Mouse (Mus musculus) MEL (cell line): ENCODE measurements around the gene Lgi4. TPM values are rescaled to one million over a fixed set of nuclear protein-coding genes. Genes with fewer than 3 reads are reported as not detected.

Experiments used
- DNase-seq: peaks from one replicate; pipeline ENCODE4 v3.0.0; 2011; ENCODE audit warnings: low read depth, low spot score
- H3K27ac ChIP-seq: 2 replicates; pipeline ENCODE4 v1.5.1; 2012; ENCODE audit warnings: low read depth, mild to moderate bottlenecking, control low read depth, low read length, moderate library complexity; ENCODE audit not compliant: control insufficient read depth
- H3K27me3 ChIP-seq, 2 experiments: fragments of 150-350 bp in 1 of 2; sonication (generic) in 1 of 2; 2 replicates each; pipeline ENCODE4 v1.6.1; 2012; ENCODE audit warnings: low read length in 2 of 2, mild to moderate bottlenecking in 2 of 2, improper control_type of control experiment in 1 of 2, moderate library complexity in 1 of 2; ENCODE audit not compliant: insufficient read depth in 2 of 2, control insufficient read depth in 1 of 2
- H3K36me3 ChIP-seq, 2 experiments: 2 replicates each; pipeline ENCODE4 v1.6.1; 2012 to 2014; ENCODE audit warnings: low read length in 2 of 2, improper control_type of control experiment in 1 of 2, inconsistent platforms in 1 of 2, mild to moderate bottlenecking in 1 of 2; ENCODE audit not compliant: insufficient read depth in 2 of 2, control insufficient read depth in 1 of 2
- H3K4me1 ChIP-seq, 2 experiments: fragments of 150-350 bp in 1 of 2; sonication (generic) in 1 of 2; 2 replicates each; pipeline ENCODE4 v1.6.1; 2012; ENCODE audit warnings: low read length in 2 of 2, improper control_type of control experiment in 1 of 2, mild to moderate bottlenecking in 1 of 2; ENCODE audit not compliant: insufficient read depth in 2 of 2, control insufficient read depth in 1 of 2
- H3K4me3 ChIP-seq, 2 experiments: fragments of 150-350 bp in 1 of 2; sonication (generic) in 1 of 2; 2 replicates each; pipeline ENCODE4 v1.5.1; 2012; ENCODE audit warnings: low read depth in 2 of 2, low read length in 2 of 2, mild to moderate bottlenecking in 2 of 2, moderate library complexity in 2 of 2, control low read depth in 1 of 2, improper control_type of control experiment in 1 of 2; ENCODE audit not compliant: control insufficient read depth in 1 of 2, insufficient read depth in 1 of 2
- H3K79me2 ChIP-seq: 2 replicates; pipeline ENCODE4 v1.6.1; 2012; ENCODE audit warnings: mild to moderate bottlenecking, low read length, moderate library complexity; ENCODE audit not compliant: control insufficient read depth, poor library complexity, insufficient read depth
- H3K9ac ChIP-seq: 2 replicates; pipeline ENCODE4 v1.6.1; 2012; ENCODE audit warnings: low read depth, mild to moderate bottlenecking, control low read depth, low read length, moderate library complexity; ENCODE audit not compliant: control insufficient read depth, poor library complexity, severe bottlenecking
- H3K9me3 ChIP-seq: fragments of 150-350 bp; sonication (generic); replicated peaks from 2 replicates; pipeline ENCODE4 v1.6.1; 2012; ENCODE audit warnings: mild to moderate bottlenecking, low read length, improper control_type of control experiment, moderate library complexity; ENCODE audit not compliant: insufficient read depth
- CTCF ChIP-seq, 3 experiments: IDR thresholded peaks in 2 of 3; conservative IDR thresholded peaks in 1 of 3; 2 replicates each; pipeline ENCODE4 v1.5.1; 2011 to 2012; ENCODE audit warnings: low read length in 3 of 3, low read depth in 2 of 3, mild to moderate bottlenecking in 2 of 3, improper control_type of control experiment in 1 of 3, inconsistent platforms in 1 of 3, mixed read lengths in 1 of 3, moderate library complexity in 1 of 3; ENCODE audit not compliant: control insufficient read depth in 1 of 3, insufficient read depth in 1 of 3, poor library complexity in 1 of 3, severe bottlenecking in 1 of 3
- ELF1 ChIP-seq: IDR thresholded peaks from 2 replicates; pipeline ENCODE4 v1.6.1; 2014; ENCODE audit warnings: low read depth, mild to moderate bottlenecking, inconsistent platforms, low read length, improper control_type of control experiment, moderate library complexity
- EP300 ChIP-seq, 2 experiments: IDR thresholded peaks; 2 replicates each; pipeline ENCODE4 v1.6.1; 2011; ENCODE audit warnings: improper control_type of control experiment in 2 of 2, low read length in 2 of 2, low read depth in 1 of 2, mild to moderate bottlenecking in 1 of 2
- GABPA ChIP-seq: IDR thresholded peaks from 2 replicates; pipeline ENCODE4 v1.6.1; 2012; ENCODE audit warnings: low read depth, mild to moderate bottlenecking, inconsistent platforms, low read length, improper control_type of control experiment, moderate library complexity
- GATA1 ChIP-seq: IDR thresholded peaks from 2 replicates; pipeline ENCODE4 v1.6.1; 2011; ENCODE audit warnings: low read depth, low read length, improper control_type of control experiment
- JUND ChIP-seq: IDR thresholded peaks from 2 replicates; pipeline ENCODE4 v1.6.1; 2011; ENCODE audit warnings: low read depth, mild to moderate bottlenecking, improper control_type of control experiment, low read length
- MAX ChIP-seq: IDR thresholded peaks from 2 replicates; pipeline ENCODE4 v1.6.1; 2011; ENCODE audit warnings: low read length, improper control_type of control experiment
- MEF2A ChIP-seq: IDR thresholded peaks from 2 replicates; pipeline ENCODE4 v1.6.1; 2014; ENCODE audit warnings: low read depth, mild to moderate bottlenecking, inconsistent platforms, low read length, improper control_type of control experiment; ENCODE audit not compliant: poor library complexity, insufficient replicate concordance, severe bottlenecking; ENCODE audit errors: extremely low read depth
- NELFE ChIP-seq: IDR thresholded peaks from 2 replicates; pipeline ENCODE4 v1.6.1; 2011; ENCODE audit warnings: low read depth, low read length, improper control_type of control experiment
- NRF1 ChIP-seq: IDR thresholded peaks from 2 replicates; pipeline ENCODE4 v1.6.1; 2014; ENCODE audit warnings: low read depth, mild to moderate bottlenecking, inconsistent platforms, low read length, improper control_type of control experiment, moderate library complexity; ENCODE audit not compliant: poor library complexity, insufficient read depth, severe bottlenecking
- RAD21 ChIP-seq: IDR thresholded peaks from 2 replicates; pipeline ENCODE4 v1.6.1; 2011; ENCODE audit warnings: mild to moderate bottlenecking, low read depth, low read length, improper control_type of control experiment
- TBP ChIP-seq: IDR thresholded peaks from 2 replicates; pipeline ENCODE4 v1.8.0; 2011; ENCODE audit warnings: low read depth, low read length, improper control_type of control experiment
- USF1 ChIP-seq: IDR thresholded peaks from 2 replicates; pipeline ENCODE4 v1.6.1; 2014; ENCODE audit warnings: low read depth, mild to moderate bottlenecking, inconsistent platforms, low read length, improper control_type of control experiment, moderate library complexity
- ZKSCAN1 ChIP-seq: IDR thresholded peaks from 2 replicates; pipeline ENCODE4 v1.6.1; 2012; ENCODE audit warnings: low read depth, mild to moderate bottlenecking, inconsistent platforms, low read length, improper control_type of control experiment, moderate library complexity
- ZMIZ1 ChIP-seq: IDR thresholded peaks from 2 replicates; pipeline ENCODE4 v1.6.1; 2012; ENCODE audit warnings: low read depth, mild to moderate bottlenecking, inconsistent platforms, low read length, improper control_type of control experiment, moderate library complexity
- ZNF384 ChIP-seq: IDR thresholded peaks from 2 replicates; pipeline ENCODE4 v1.6.1; 2012; ENCODE audit warnings: low read depth, mild to moderate bottlenecking, inconsistent platforms, low read length, improper control_type of control experiment
- polyA plus RNA-seq, 2 experiments: library from polyadenylated mRNA; stranded (reverse) in 1 of 2; unstranded in 1 of 2; fragments of >175 nt in 1 of 2; fragments of >200 nt in 1 of 2; gene quantifications; 2 replicates each; pipeline versions ENCODE4 v1.2.1 to v1.2.4; 2012; ENCODE audit warnings: low replicate concordance in 2 of 2, low read depth in 1 of 2; ENCODE audit not compliant: insufficient read length in 2 of 2, insufficient read depth in 1 of 2, missing spikeins in 1 of 2
- total RNA-seq: library from RNA; depleted of rRNA; stranded (reverse); fragments of 300-350 nt; gene quantifications from 2 replicates; pipeline ENCODE4 v1.2.3, GENCODE M21; 2012

Gene Lgi4
- total and polyA plus RNA-seq, 3 experiments, result not detected

- TF ChIP-seq EP300 (IDR thresholded peaks at IDR 0.05; ENCODE audit: low read depth in 1 of 2, low read length in 2 of 2) (no peak), USF1 (no peak)
- TF ChIP-seq, all 39 proteins: peak for 0
- Histone ChIP-seq H3K27me3 (no peaks in the 10 kb centered on the region; a peak in 1 of 4 replicates), H3K9ac (no peak overlapping the region), H3K4me3 (no peak overlapping the region), H3K79me2 (no peaks in the 10 kb centered on the region), H3K9me3 (no peaks in the 10 kb centered on the region), H3K36me3 (no peaks in the 10 kb centered on the region), H3K27ac (no peak overlapping the region), H3K4me1 (no peaks in the 10 kb centered on the region; a peak in 1 of 4 replicates)
- peak; percentile 19 for DNase-seq
Measured at GRCm38 (mm10) chr7:31052636-31053434, 6.3 kb upstream of the Lgi4 start.

DNA sequence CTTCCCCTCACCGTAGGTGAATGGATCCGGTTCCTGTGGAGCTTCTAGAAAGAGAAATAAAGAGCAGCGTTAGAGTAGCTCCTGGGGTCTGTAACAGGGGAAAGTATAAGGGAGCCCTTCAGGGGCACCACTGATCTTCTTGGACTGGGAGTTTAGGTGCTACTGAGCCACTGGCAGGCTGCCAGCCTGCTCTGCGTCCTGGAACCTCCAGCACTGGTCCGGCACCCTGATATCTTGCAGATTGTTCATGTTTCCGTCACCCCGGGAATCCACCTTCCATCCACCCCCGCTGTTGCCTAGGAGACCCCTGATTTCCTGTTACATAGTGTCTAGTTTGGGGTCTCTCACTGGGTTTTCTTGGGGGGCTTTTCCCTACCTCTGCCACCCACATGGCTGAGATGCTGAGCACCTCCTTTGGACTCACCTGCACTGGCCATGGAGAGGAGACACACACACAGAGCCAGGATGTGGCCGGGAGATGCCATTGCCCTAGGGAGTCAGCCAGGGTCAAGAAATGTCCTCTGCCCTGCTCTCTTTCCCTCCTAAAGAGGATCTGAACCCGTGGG is 5.2 kb upstream of the Lgi4 start:
- no peak overlapping the region for H3K4me3 ChIP-seq
- no peak for TF ChIP-seq TBP
- TF ChIP-seq ZKSCAN1, result no peak
- TF ChIP-seq GABPA, result no peak
- no peak for TF ChIP-seq NELFE
- no peak for TF ChIP-seq MAX
- no peak for TF ChIP-seq ELF1
- TF ChIP-seq ZMIZ1, result no peak
- TF ChIP-seq, all 39 proteins: peak for 0
- no peaks in the 10 kb centered on the region; a peak in 1 of 4 replicates for H3K4me1 ChIP-seq
- no peak for DNase-seq
- H3K9ac ChIP-seq, result no peak overlapping the region
- H3K36me3 ChIP-seq, result no peaks in the 10 kb centered on the region
- H3K27ac ChIP-seq, result no peak overlapping the region
- H3K9me3 ChIP-seq, result no peaks in the 10 kb centered on the region
- no peaks in the 10 kb centered on the region for H3K27me3 ChIP-seq
- H3K79me2 ChIP-seq, result no peaks in the 10 kb centered on the region

DNA sequence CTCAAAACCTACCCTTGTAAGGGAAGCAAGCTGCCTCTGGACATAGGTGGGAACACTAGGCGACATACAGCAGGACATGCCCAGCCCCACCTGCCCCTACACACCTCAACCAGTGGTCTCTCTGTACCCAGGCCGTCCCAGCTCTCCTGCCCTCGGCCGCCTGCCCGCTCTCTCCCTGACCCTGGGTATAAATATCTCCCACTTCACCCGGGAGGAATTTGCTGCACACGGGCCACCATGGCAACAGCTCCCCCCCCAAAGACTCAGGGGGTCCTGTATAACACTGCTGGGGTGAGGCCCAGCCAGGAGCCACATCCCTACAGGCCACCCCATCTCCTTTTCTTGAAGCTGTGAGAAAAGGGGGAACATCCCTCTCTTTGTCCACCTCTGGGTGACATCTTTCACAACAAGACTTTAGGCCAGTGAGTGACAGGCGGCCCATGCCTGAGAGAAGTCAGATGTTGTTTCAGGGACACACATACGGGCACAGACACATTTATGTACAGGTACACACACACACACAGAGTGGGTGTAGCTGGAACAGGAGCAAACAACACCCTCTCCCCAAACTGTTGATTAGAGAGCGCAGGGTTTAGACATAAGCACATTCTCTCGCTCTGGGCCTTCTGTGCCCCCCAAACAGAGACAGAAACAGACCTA is 4.4 kb upstream of the Lgi4 start:
- TF ChIP-seq JUND, result no peak
- TF ChIP-seq NELFE, result no peak
- no peak for TF ChIP-seq NRF1
- TF ChIP-seq USF1, result no peak
- no peak for TF ChIP-seq RAD21
- no peak for TF ChIP-seq CTCF (IDR thresholded peaks at IDR 0.05 in 2 of 3, conservative IDR thresholded peaks at IDR 0.05 in 1 of 3; ENCODE audit: control insufficient read depth in 1 of 3, insufficient read depth in 1 of 3, low read depth in 2 of 3, low read length in 3 of 3, poor library complexity in 1 of 3, severe bottlenecking in 1 of 3)
- no peak for TF ChIP-seq MEF2A
- no peak for TF ChIP-seq ZNF384
- no peak for TF ChIP-seq GATA1
- DNase-seq, result no peak
- H3K36me3 ChIP-seq, result no peaks in the 10 kb centered on the region
- H3K27ac ChIP-seq, result no peak overlapping the region
- H3K4me3 ChIP-seq, result no peak overlapping the region
- no peaks in the 10 kb centered on the region for H3K27me3 ChIP-seq
- no peaks in the 10 kb centered on the region for H3K79me2 ChIP-seq
- no peaks in the 10 kb centered on the region for H3K9me3 ChIP-seq
- no peaks in the 10 kb centered on the region; a peak in 1 of 4 replicates for H3K4me1 ChIP-seq
- no peak overlapping the region for H3K9ac ChIP-seq
